In genomic region chr6:85846921-85847320, GRCm38 (mm10) we compare ENCODE assay signal across 29 mouse cellular contexts. TPM values are rescaled to one million over a fixed set of nuclear protein-coding genes. Genes with fewer than 3 reads are reported as not detected.
DNase-seq lines count a peak whose midpoint lies in the region; TF ChIP-seq lines count a peak whose summit lies in the region.
"Had no signal": no experiment of that assay in that cellular context is flagged by ENCODE, and none has a peak within 500 bp of the region (broad histone marks: within the 10 kb centered on the region; RNA-seq: fewer than 3 reads in every experiment).

No protein-coding gene starts in this region.

- TF ChIP-seq CTCF in cerebellum, adult 2 months (IDR thresholded peaks at IDR 0.05; ENCODE audit: borderline replicate concordance, insufficient read depth, low read depth, low read length), result no peak
- no peak for TF ChIP-seq CTCF in left cerebral cortex, adult 2 months (IDR thresholded peaks at IDR 0.05)

- H3K4me1 ChIP-seq in cerebellum, adult 2 months (ENCODE audit: control insufficient read depth, insufficient read depth, low read length), result no peaks in the 10 kb centered on the region
- H3K4me1 ChIP-seq: embryonic facial prominence, embryonic 10.5 days; embryonic facial prominence, embryonic 12.5 days had no signal

- intact Hi-C loops in left cerebral cortex, adult 2 months (cut with DNase I), result no loop called here

- TF ChIP-seq POLR2A in cerebellum, adult 2 months (IDR thresholded peaks at IDR 0.05; ENCODE audit: borderline replicate concordance, insufficient read depth, low read length), result no peak

- H3K27ac ChIP-seq in cerebellum, adult 2 months (ENCODE audit: insufficient read depth, low read length), result peak overlapping the region; percentile 50; the same call in 1 of the 2 replicates
- peak overlapping the region; percentile 4; the same call in 1 of the 2 replicates for H3K27ac ChIP-seq in left cerebral cortex, adult 2 months
- H3K27ac ChIP-seq: embryonic facial prominence, embryonic 10.5 days; embryonic facial prominence, embryonic 12.5 days; forebrain, embryonic 13.5 days; forebrain, embryonic 15.5 days had no signal

- H3K27me3 ChIP-seq in cerebellum, adult 2 months (ENCODE audit: control insufficient read depth, insufficient read depth, low read length), result no peaks in the 10 kb centered on the region
- H3K27me3 ChIP-seq: embryonic facial prominence, embryonic 12.5 days; forebrain, embryonic 13.5 days; forebrain, embryonic 15.5 days had no signal

- no peak overlapping the region for H3K4me3 ChIP-seq in cerebellum, adult 2 months (replicated peaks; ENCODE audit: insufficient read depth, low read depth, low read length)
- H3K4me3 ChIP-seq in left cerebral cortex, adult 2 months, result no peak overlapping the region
- H3K4me3 ChIP-seq: embryonic facial prominence, embryonic 10.5 days; embryonic facial prominence, embryonic 12.5 days; forebrain, embryonic 13.5 days; forebrain, embryonic 15.5 days had no signal

- no peak for DNase-seq in cerebellum, adult 2 months
- DNase-seq in cerebellum, postnatal 10 days, result no peak
- no peak for DNase-seq in left cerebral cortex, adult 2 months (ENCODE audit: extremely low spot score in 1 of 2, low spot score in 2 of 2)
- no peak for DNase-seq in left cerebral cortex, adult 11 months (ENCODE audit: low spot score)
- peak; percentile 66 for DNase-seq in brain, adult 2 months (ENCODE audit: low read depth, low spot score)
- DNase-seq in right cerebral cortex, adult 18-20 months, result no peak
- DNase-seq: adrenal gland, adult 8-10 months; adrenal gland, postnatal 14 days; adrenal gland, postnatal 36 days; B cell, adult 2 months; cerebellum, adult 11 months; cerebellum, adult 18-20 months; cerebellum, adult 9-10 months; cerebellum, postnatal 14 days; cerebellum, postnatal 36 days had no signal

- WGBS in cerebellum, adult 2 months, result 43% methylated on average over 1 of the region's 1 CpGs

RNA-seq across cellular contexts. Expression of gene Nat8, which starts 15.0 kb away (rescaled TPM):
- polyA plus RNA-seq in cerebellum, adult 2 months (2012; rRNA removed), result 4.2 and 6.3 TPM in 2 replicates
- total RNA-seq in left cerebral cortex, adult 2 months (2021), result 1 to 10 TPM; 2.8 to 4.4 TPM
- total RNA-seq: CH12.LX; common myeloid progenitor, adult 5-6 weeks; G1E had no signal
- polyA plus RNA-seq: activated CD4-positive, CD25-positive, alpha-beta regulatory T cell, adult 4 months; brain, embryonic 14.5 days; CD4-positive, CD25-positive, alpha-beta regulatory T cell, adult 4 months; embryonic facial prominence, embryonic 10.5 days; embryonic facial prominence, embryonic 12.5 days; embryonic facial prominence, embryonic 14.5 days; forebrain, embryonic 11.5 days; forebrain, embryonic 13.5 days; forebrain, embryonic 15.5 days; G1E had no signal

RNA-seq across cellular contexts. Expression of gene Nat8f2, which starts 22.0 kb away (rescaled TPM):
- polyA plus RNA-seq in cerebellum, adult 2 months (2012; rRNA removed), result 0.31 and 0.33 TPM in 2 replicates
- total RNA-seq in left cerebral cortex, adult 2 months (2021), result 1 to 10 TPM; 2.1 to 2.7 TPM
- total RNA-seq: CH12.LX; common myeloid progenitor, adult 5-6 weeks; forebrain, postnatal 0 days had no signal
- polyA plus RNA-seq: activated CD4-positive, CD25-positive, alpha-beta regulatory T cell, adult 4 months; CD4-positive, CD25-positive, alpha-beta regulatory T cell, adult 4 months; embryonic facial prominence, embryonic 10.5 days; embryonic facial prominence, embryonic 12.5 days; embryonic facial prominence, embryonic 14.5 days; forebrain, embryonic 11.5 days; forebrain, embryonic 13.5 days; forebrain, embryonic 15.5 days; forebrain, postnatal 0 days; G1E had no signal

RNA-seq across cellular contexts. Expression of gene Nat8f5, which starts 26.1 kb away (rescaled TPM):
- polyA plus RNA-seq in cerebellum, adult 2 months (2012; rRNA removed), result 7.3 and 9.1 TPM in 2 replicates
- total RNA-seq in left cerebral cortex, adult 2 months (2021), result 1 to 10 TPM; 3.2 to 8.4 TPM
- total RNA-seq: CH12.LX; common myeloid progenitor, adult 5-6 weeks; forebrain, postnatal 0 days; G1E had no signal
- polyA plus RNA-seq: activated CD4-positive, CD25-positive, alpha-beta regulatory T cell, adult 4 months; brain, embryonic 14.5 days; CD4-positive, CD25-positive, alpha-beta regulatory T cell, adult 4 months; embryonic facial prominence, embryonic 10.5 days; embryonic facial prominence, embryonic 12.5 days; embryonic facial prominence, embryonic 14.5 days; forebrain, embryonic 11.5 days; forebrain, embryonic 13.5 days; forebrain, embryonic 15.5 days; G1E; Patski had no signal

RNA-seq across cellular contexts. Expression of gene Nat8f6, which starts 26.2 kb away (rescaled TPM):
- polyA plus RNA-seq in cerebellum, adult 2 months (2012; rRNA removed), result 2.2 and 4.0 TPM in 2 replicates
- total RNA-seq in left cerebral cortex, adult 2 months (2021), result 1 to 10 TPM; 2.3 TPM
- total RNA-seq: CH12.LX; common myeloid progenitor, adult 5-6 weeks; forebrain, postnatal 0 days; G1E had no signal
- polyA plus RNA-seq: activated CD4-positive, CD25-positive, alpha-beta regulatory T cell, adult 4 months; brain, embryonic 14.5 days; CD4-positive, CD25-positive, alpha-beta regulatory T cell, adult 4 months; embryonic facial prominence, embryonic 10.5 days; embryonic facial prominence, embryonic 12.5 days; embryonic facial prominence, embryonic 14.5 days; forebrain, embryonic 11.5 days; forebrain, embryonic 13.5 days; forebrain, embryonic 15.5 days; forebrain, postnatal 0 days; G1E had no signal

RNA-seq across cellular contexts. Expression of gene Nat8f4, which starts 57.8 kb away (rescaled TPM):
- polyA plus RNA-seq in cerebellum, adult 2 months (2012; rRNA removed), result 9.8 and 10.2 TPM in 2 replicates
- total RNA-seq in left cerebral cortex, adult 2 months (2021), result 1 to 10 TPM; 5.3 to 7.4 TPM
